Mouse (Mus musculus) lung, postnatal 36 days (tissue): ENCODE results near the gene Synpr.

ENCODE experiments used
- DNase-seq: peaks from one replicate; pipeline ENCODE4 v3.0.0; 2022; ENCODE audit warnings: mixed read lengths

Gene Synpr

GRCm38 (mm10) chr14:13355569-13356362, 71.2 kb downstream of the Synpr start:
- DNase-seq = peak; percentile 79

- DNase-seq = no peak
These were observed 72.6 kb downstream of the Synpr start for GRCm38 (mm10) chr14:13357101-13357667.

- no peak for DNase-seq
These were observed 73.5 kb downstream of the Synpr start for GRCm38 (mm10) chr14:13358037-13358436.

GRCm38 (mm10) chr14:13361184-13361583, 76.6 kb downstream of the Synpr start:
- no peak for DNase-seq

DNA sequence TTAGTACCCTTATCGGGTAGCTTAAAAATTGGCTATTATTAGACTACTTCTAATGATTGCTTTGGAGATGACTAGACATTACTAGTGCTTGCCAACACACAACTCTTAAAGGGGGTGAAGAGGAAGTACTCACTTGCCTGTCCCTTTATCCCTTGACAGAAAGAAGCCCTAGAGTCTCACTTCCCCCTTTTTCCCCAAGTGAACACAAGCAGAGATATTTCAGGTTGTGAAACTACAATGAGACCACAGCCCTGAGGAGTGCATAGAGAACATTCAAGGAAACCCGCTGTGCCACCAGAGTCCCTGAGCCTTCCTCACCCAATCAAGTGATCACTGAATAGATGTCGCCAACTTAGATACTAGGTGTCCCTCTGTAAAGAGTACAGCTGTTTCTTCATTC, 77.1 kb downstream of the Synpr start:
- peak; percentile 38 for DNase-seq

- no peak for DNase-seq
These were observed 83.7 kb downstream of the Synpr start for GRCm38 (mm10) chr14:13368309-13368708.

DNA sequence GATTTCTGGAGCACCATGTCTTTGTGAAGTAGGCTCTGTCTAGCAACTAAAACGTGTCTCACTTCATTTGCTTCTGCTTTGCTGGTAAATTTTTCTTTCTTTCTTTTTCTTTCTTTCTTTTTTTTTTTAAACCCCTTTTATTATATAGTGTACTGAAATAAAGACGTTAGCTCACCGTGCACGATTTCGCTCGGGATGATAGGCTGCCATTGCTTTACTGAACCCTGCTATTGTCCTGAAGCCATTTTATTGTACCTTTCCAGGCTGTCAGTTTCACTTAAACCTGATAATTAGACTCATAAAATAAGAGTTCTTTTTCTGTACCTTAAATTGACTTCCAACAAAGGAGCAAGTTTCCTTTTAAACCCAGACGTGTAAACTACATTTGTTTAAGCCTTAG, 104.5 kb downstream of the Synpr start:
- DNase-seq = no peak

DNA sequence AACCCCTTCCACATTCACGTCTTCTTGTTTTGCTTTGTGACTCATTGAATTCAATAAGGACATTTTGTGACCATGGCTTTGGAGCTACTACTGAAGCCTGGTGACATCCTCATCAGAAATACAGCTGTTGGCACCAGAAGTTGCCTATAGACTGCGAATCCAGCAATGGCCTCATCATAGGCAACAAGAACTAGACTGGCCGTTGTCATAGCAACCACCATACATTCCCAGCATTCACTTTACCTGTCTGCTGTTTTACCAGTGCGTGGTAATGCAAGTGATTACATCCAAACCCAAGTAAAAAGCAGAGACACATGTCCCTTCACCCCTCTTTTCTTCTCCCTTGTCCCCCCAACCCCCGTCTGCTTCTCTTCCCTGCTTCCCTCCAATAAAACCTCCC, 105.4 kb downstream of the Synpr start:
- DNase-seq = no peak

DNA sequence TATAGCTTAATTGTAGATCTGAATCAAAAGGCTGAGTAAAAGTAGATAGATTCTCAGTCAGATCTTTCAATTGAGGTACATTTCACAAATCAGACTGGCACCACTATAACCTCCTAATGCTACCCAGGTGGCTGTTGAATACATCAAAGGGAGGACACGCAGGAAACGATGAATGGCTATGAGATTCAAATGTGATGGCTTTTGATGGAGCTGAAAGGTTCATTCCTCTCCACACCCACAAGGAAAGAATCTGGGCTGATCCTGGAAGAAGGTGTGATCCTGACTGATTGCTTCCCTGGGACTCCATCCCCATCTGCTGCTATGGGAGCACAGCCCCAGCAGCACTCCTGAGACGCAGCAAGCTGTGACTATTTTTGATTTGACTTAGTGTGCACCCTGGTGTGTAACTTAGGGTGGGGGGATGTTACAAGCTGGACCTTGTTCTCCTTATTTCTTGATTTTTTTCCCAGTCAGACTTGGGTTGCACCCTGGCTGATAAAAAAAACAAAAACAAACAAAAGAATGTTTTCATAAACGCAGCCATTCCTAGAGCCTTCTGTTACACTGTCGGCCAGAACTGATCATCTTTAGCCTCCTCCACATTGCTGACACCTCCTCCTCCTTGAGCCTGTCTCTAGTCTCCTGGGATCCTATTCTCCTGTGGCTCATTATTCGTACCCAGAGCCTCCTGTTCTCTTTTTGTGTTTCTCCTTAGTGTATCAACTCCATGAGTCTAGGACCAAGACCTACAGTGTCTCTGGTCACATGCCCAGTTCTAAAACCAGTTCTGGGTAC, 114.8 kb downstream of the Synpr start:
- DNase-seq = no peak

DNA sequence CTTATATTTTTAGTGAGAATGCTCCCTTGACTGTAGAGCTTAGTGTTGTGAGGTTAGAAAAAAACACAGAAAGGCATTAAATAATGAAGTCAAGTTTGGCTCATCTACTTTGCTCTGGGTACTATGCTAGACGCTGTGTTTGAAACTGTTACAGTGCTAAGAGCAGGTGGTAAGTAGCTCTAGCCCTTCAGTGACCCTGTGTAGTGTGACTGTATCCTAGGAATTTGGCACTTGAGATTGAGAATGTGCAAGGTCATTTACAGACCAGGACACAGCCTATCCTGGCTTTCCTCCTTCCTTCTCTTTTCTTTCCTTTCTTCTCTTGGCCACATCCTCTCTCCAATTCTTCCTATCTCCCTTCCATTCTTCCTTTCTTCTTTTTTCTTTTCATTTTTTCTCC, 127.1 kb downstream of the Synpr start:
- DNase-seq = no peak

DNA sequence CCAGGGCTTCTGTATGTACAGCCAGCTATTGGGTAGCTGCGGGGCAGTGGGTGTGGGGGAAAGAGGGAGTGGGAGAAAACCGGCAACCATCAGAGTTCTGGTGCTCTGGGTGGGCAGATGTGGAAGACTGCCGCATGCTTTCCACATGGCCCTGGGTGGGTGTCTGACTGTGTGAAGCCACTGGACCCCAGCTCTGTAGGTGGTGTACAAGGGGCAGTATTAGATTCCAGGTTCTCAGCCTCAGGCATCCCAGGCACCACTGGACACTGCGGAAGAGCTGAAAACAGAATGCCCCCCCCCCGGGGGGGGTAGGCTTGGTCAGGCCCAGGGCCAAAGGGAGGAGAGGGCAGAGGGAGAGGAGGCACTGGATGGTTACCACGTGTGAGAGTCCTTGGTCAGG, 156.1 kb downstream of the Synpr start:
- DNase-seq = no peak

- no peak for DNase-seq
These were observed 160.3 kb downstream of the Synpr start for GRCm38 (mm10) chr14:13444908-13445307.

DNA sequence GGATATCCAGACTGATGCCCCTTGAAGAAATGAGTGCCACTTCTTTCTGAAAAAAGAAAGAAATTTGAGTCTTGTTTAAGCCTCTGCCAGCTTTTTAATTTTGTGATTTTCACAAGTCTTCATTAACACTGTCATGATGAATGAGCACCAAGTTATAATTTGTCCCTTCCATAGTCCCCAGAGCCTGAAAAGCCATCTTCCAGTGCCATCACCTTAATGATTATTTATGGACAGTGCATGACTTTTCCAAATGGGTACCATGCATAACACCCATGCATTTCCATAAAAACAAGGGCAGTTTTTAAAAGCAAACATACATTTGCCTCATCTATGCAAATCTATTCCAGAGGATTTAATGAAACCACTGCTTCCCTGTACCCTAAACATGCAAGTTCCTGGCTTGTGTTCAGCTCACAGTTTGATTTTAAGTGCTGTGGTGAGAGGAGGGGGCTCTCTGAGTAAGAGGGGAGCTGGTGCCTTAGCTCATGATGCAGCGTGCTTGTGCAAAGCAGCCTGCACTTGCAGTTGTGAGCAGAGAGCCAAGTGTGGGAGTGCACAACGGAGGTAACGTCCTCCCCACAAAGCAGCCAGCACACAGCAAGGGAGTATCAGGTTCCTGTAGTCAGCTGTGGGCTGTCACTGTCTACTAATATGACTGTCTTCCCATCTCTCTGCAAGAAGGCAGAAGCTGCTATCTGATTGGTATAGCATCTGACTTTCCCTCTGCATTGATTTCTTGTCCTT, 169.1 kb downstream of the Synpr start:
- no peak for DNase-seq

DNA sequence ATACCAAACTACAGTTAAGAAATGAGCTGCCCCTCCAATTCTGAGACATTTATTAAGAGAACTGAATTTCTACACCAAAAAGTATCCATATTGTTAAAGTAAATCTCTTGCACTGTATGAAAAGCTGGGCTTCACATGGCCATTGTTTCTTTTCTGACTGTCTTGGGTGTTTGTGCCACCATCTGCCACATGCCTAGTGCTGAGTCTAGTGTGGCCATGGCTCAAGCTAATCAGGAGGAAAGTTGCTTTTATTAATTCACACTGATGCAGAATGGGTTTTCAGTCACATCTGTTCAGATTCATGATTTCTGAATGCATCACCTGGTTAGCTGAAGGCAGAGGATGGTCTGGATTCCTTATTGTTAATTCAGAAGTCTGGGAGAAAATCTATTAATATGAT, 170.4 kb downstream of the Synpr start:
- DNase-seq = no peak

- no peak for DNase-seq
These were observed 174.8 kb downstream of the Synpr start for GRCm38 (mm10) chr14:13459333-13459732.

- no peak for DNase-seq
These were observed 184.6 kb downstream of the Synpr start for GRCm38 (mm10) chr14:13469211-13469610.

- DNase-seq = no peak
These were observed 193.2 kb downstream of the Synpr start for GRCm38 (mm10) chr14:13477821-13478220.

- no peak for DNase-seq
These were observed 220.8 kb downstream of the Synpr start for GRCm38 (mm10) chr14:13505355-13505754.

DNA sequence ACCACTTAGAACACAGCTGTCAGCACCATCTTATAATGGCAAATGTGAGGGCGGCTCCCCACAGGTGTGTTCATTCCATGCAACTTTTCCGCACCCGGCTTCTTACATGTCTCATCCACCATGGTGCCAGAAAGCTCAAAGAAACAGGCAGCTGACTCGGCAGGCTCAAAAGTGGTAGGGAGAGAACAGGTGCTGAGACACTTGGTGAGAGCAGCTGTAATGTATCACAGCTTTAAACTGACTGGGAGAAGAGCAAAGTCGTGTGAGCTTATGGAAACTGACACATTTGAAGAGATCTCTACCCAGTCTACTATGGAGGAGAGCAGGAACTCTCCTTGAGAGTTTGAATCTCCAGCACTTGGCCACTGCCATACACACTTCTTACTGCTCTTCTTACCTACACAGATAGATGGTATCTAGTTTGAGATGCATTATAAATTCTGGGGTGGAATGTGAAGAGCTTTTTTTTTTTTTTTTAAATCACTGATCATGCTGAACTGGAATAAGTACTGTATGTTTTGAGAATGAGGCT, 234.1 kb downstream of the Synpr start:
- DNase-seq = no peak

GRCm38 (mm10) chr14:13519239-13520011, 234.8 kb downstream of the Synpr start:
- DNase-seq = no peak

DNA sequence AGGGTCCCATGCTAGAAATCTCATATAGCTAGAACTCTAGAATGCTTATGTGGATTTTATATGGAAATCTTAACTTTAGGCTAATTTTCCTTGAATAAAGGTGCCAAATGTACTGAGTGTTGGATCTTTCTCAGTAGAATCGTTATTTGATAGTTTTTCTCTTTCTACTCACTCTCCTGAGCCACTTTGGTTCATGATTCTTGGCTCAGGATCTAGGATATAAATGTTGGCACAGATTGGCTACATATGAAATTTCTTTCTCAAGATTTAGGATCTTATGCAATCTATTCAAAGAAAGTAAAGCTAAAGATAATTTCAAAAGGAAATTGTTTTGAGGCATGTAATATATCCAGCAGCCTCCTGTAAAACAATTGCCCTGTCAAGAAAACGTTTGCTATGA, 263.2 kb downstream of the Synpr start:
- no peak for DNase-seq

- no peak for DNase-seq
These were observed 266.6 kb downstream of the Synpr start for GRCm38 (mm10) chr14:13551209-13551608.
